Mouse (Mus musculus) E14TG2a.4 (cell line): ENCODE measurements at regions not wholly inside any gene's neighbourhood (a gene's known extent, or its start where the extent isn't known, plus 50 kb on each side); places are given as distances from the start of the nearest gene placed in this dataset.
A peak's percentile ranks its signal among the peaks of the same experiment; 100 is the strongest.

Experiments
- CTCF ChIP-seq: conservative IDR thresholded peaks from 2 replicates; pipeline ENCODE4 v1.5.1; 2014; ENCODE audit warnings: low read length
- NANOG ChIP-seq: IDR thresholded peaks from 2 replicates; pipeline ENCODE4 v1.6.1; 2014; ENCODE audit warnings: borderline replicate concordance, low read length, mixed read lengths
- POU5F1 ChIP-seq: IDR thresholded peaks from 2 replicates; pipeline ENCODE4 v1.6.1; 2014; ENCODE audit warnings: low read length, borderline replicate concordance

DNA sequence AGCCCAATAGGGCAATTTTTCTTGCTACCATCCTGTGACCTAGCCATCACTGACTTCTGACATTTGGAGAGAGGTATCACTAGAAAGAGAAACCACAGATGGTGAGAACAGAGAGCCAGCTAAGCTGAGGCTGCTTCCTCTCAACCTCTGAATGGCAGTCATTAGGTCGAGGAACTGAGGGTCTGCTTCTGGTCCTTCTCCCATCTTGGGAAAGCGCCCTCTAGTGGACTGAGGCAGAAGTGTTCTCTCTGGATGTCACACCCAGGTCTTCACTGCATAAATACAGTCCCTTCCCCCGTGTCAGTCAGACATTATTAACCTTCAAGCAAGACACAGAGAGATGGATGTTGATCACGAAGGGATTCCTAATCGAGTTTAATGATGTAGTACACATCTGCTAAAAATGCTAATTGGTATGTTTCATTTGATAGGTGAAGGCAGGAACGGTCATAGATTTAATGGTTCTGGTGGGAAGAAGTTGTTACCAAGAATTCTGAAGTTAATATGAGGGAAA, 326.9 kb downstream of the Mtx2 start:
- TF ChIP-seq CTCF (peak; percentile 90), NANOG (no peak), POU5F1 (no peak)
